Mouse (Mus musculus): ENCODE measurements around the gene Rad51d.
"Not testable (repeated sequence)": the region's sequence is repeated elsewhere in the genome, so short reads cannot be mapped to it uniquely, and the experiment has no call there.

Gene Rad51d

GRCm38 (mm10) chr11:82855327-82855973 lies 35.0 kb downstream of the Rad51d start:
- peak; percentile 23 for DNase-seq (ENCODE audit: low spot score)

GRCm38 (mm10) chr11:82854111-82854510 lies 36.3 kb downstream of the Rad51d start:
- no peak for DNase-seq (ENCODE audit: low spot score)

GRCm38 (mm10) chr11:82852958-82853357 lies 37.5 kb downstream of the Rad51d start:
- no peak for DNase-seq (ENCODE audit: low spot score)

- DNase-seq (ENCODE audit: low spot score), result no peak
Observed at GRCm38 (mm10) chr11:82852540-82852939, 37.9 kb downstream of the Rad51d start.

GRCm38 (mm10) chr11:82852115-82852514 lies 38.3 kb downstream of the Rad51d start:
- no peak for DNase-seq (ENCODE audit: low spot score)

GRCm38 (mm10) chr11:82850259-82850658 lies 40.2 kb downstream of the Rad51d start:
- DNase-seq (ENCODE audit: low spot score), result no peak

- DNase-seq (ENCODE audit: low spot score), result no peak
Observed at GRCm38 (mm10) chr11:82847571-82848000, 42.8 kb downstream of the Rad51d start.

GRCm38 (mm10) chr11:82846938-82847337 lies 43.5 kb downstream of the Rad51d start:
- DNase-seq (ENCODE audit: low spot score), result no peak

- DNase-seq (ENCODE audit: low spot score), result no peak
Observed at GRCm38 (mm10) chr11:82846079-82846436, 44.4 kb downstream of the Rad51d start.

- peak; percentile 82 for DNase-seq (ENCODE audit: low spot score)
Observed at GRCm38 (mm10) chr11:82845415-82846078, 44.9 kb downstream of the Rad51d start.

- no peak for DNase-seq (ENCODE audit: low spot score)
Observed at GRCm38 (mm10) chr11:82844771-82845414, 45.5 kb downstream of the Rad51d start.

GRCm38 (mm10) chr11:82838511-82838910 lies 51.9 kb downstream of the Rad51d start:
- DNase-seq (ENCODE audit: low spot score), result no peak

- no peak for DNase-seq (ENCODE audit: low spot score)
Observed at GRCm38 (mm10) chr11:82837848-82838247, 52.6 kb downstream of the Rad51d start.

- DNase-seq (ENCODE audit: low spot score), result no peak
Observed at GRCm38 (mm10) chr11:82837192-82837591, 53.2 kb downstream of the Rad51d start.

GRCm38 (mm10) chr11:82835616-82836432 lies 54.6 kb downstream of the Rad51d start:
- no peak for DNase-seq (ENCODE audit: low spot score)

- not testable (repeated sequence) for DNase-seq (ENCODE audit: low spot score)
Observed at GRCm38 (mm10) chr11:82834359-82834758, 56.1 kb downstream of the Rad51d start.

GRCm38 (mm10) chr11:82833929-82834328 lies 56.5 kb downstream of the Rad51d start:
- DNase-seq (ENCODE audit: low spot score), result no peak

- not testable (repeated sequence) for DNase-seq (ENCODE audit: low spot score)
Observed at GRCm38 (mm10) chr11:82832402-82832801, 58.0 kb downstream of the Rad51d start.

GRCm38 (mm10) chr11:82831008-82831893 lies 59.2 kb downstream of the Rad51d start:
- no peak for DNase-seq (ENCODE audit: low spot score)

GRCm38 (mm10) chr11:82826818-82827217 lies 63.6 kb downstream of the Rad51d start:
- no peak for DNase-seq (ENCODE audit: low spot score)

Measured in urinary bladder, postnatal 14 days (tissue).